Mouse (Mus musculus) regulatory T cell (primary cell): Measurements from ENCODE around the gene Gm47985.

Experiments
- in situ Hi-C: fragments of 300-600 bp; cut with MboI, MseI; formaldehyde crosslinking; loops from one replicate; pipeline ENCODE4 v1.15.1; 2025; ENCODE audit warnings: high pct_unique_total_duplicates

Gene Gm47985

GRCm38 (mm10) chr1:151219045-151219444 lies 36.7 kb downstream of the Gm47985 start:
- in situ Hi-C loops = no loop called here

GRCm38 (mm10) chr1:151220098-151220497 lies 37.8 kb downstream of the Gm47985 start:
- in situ Hi-C loops = no loop called here

GRCm38 (mm10) chr1:151222561-151223267 lies 40.4 kb downstream of the Gm47985 start:
- in situ Hi-C loops = no loop called here

- in situ Hi-C loops = no loop called here
Measured at GRCm38 (mm10) chr1:151223377-151223776, 41.0 kb downstream of the Gm47985 start.

- in situ Hi-C loops = no loop called here
Measured at GRCm38 (mm10) chr1:151224536-151224935, 42.2 kb downstream of the Gm47985 start.

GRCm38 (mm10) chr1:151227506-151227905 lies 45.2 kb downstream of the Gm47985 start:
- in situ Hi-C loops = no loop called here

- in situ Hi-C loops = no loop called here
Measured at GRCm38 (mm10) chr1:151228320-151228989, 46.1 kb downstream of the Gm47985 start.

GRCm38 (mm10) chr1:151232346-151232745 lies 50.0 kb downstream of the Gm47985 start:
- in situ Hi-C loops = no loop called here

GRCm38 (mm10) chr1:151233756-151234155 lies 51.4 kb downstream of the Gm47985 start:
- in situ Hi-C loops = no loop called here
